Mouse (Mus musculus) heart, embryonic 16.5 days (tissue): ENCODE measurements around the gene Slc24a4. TPM values are rescaled to one million over a fixed set of nuclear protein-coding genes. Genes with fewer than 3 reads are reported as not detected.

Experiments
- ATAC-seq: fragments of 200-750 bp; cut with Nextera tagmentation; replicated peaks from 2 replicates; pipeline ENCODE4 v1.8.0; 2017; ENCODE audit warnings: moderate number of reproducible peaks; ENCODE audit not compliant: insufficient read depth, low FRiP score; ENCODE audit errors: extremely low read depth
- H3K27ac ChIP-seq: fragments of 300-500 bp; sonication (generic); 2 replicates; pipeline ENCODE4 v1.5.1; 2014; ENCODE audit warnings: mild to moderate bottlenecking, low read length, control low read depth, moderate library complexity
- H3K27me3 ChIP-seq: fragments of 300-500 bp; sonication (generic); 2 replicates; pipeline ENCODE4 v1.6.1; 2014; ENCODE audit warnings: low read length, mixed read lengths; ENCODE audit not compliant: control insufficient read depth, insufficient read depth
- H3K36me3 ChIP-seq: fragments of 300-500 bp; sonication (generic); 2 replicates; pipeline ENCODE4 v1.6.1; 2014; ENCODE audit not compliant: control insufficient read depth, insufficient read depth
- H3K4me1 ChIP-seq: fragments of 300-500 bp; sonication (generic); 2 replicates; pipeline ENCODE4 v1.6.1; 2014; ENCODE audit warnings: low read length, mixed read lengths; ENCODE audit not compliant: control insufficient read depth, insufficient read depth
- H3K4me2 ChIP-seq: fragments of 300-500 bp; sonication (generic); 2 replicates; pipeline ENCODE4 v1.6.1; 2014; ENCODE audit warnings: low read depth, mild to moderate bottlenecking, control low read depth, low read length
- H3K4me3 ChIP-seq: fragments of 300-500 bp; sonication (generic); 2 replicates; pipeline ENCODE4 v1.5.1; 2014; ENCODE audit warnings: mild to moderate bottlenecking, control low read depth, low read length
- H3K9ac ChIP-seq: fragments of 300-500 bp; sonication (generic); 2 replicates; pipeline ENCODE4 v1.6.1; 2014; ENCODE audit warnings: low read length, control low read depth
- H3K9me3 ChIP-seq: fragments of 300-500 bp; sonication (generic); replicated peaks from 2 replicates; pipeline ENCODE4 v1.6.1; 2016; ENCODE audit warnings: low read length; ENCODE audit not compliant: control insufficient read depth
- WGBS: fragments of 180-500 bp; shearing (Covaris S2); extraction: QIAGEN DNeasy Blood & Tissue Kit; methylation state at CpG from one replicate; pipeline ENCODE4 v1.1.7; 2014; 5-methylcytosine and 5-hydroxymethylcytosine counted together
- polyA plus RNA-seq: library from polyadenylated mRNA; unstranded; fragments of >200 nt; fragmentation: Nextera tagmentation; extraction: Ambion mirVana; gene quantifications from 2 replicates; pipeline ENCODE4 v1.2.1, GENCODE M21; 2015

Slc24a4 gene
- polyA plus RNA-seq, 1 experiment from 2014 or later = 2.9 TPM

- H3K36me3 ChIP-seq = no peaks in the 10 kb centered on the region
- H3K27ac ChIP-seq = no peak overlapping the region
- no peak overlapping the region for H3K4me3 ChIP-seq
- no peak for ATAC-seq
- no peak overlapping the region for H3K4me2 ChIP-seq
- no peaks in the 10 kb centered on the region for H3K4me1 ChIP-seq
- 90% methylated on average over 2 of the region's 2 CpGs for WGBS
- no peak overlapping the region for H3K9ac ChIP-seq
- no peaks in the 10 kb centered on the region for H3K9me3 ChIP-seq
- peaks cover 2% of the 10 kb centered on the region; the same call in 1 of the 2 replicates for H3K27me3 ChIP-seq
These were observed 20.2 kb downstream of the Slc24a4 start for GRCm38 (mm10) chr12:102148746-102149145.

GRCm38 (mm10) chr12:102151185-102151584, 22.7 kb downstream of the Slc24a4 start:
- H3K27me3 ChIP-seq = peaks cover 2% of the 10 kb centered on the region; the same call in 1 of the 2 replicates
- no peak overlapping the region for H3K4me2 ChIP-seq
- no peak overlapping the region for H3K27ac ChIP-seq
- no peaks in the 10 kb centered on the region for H3K9me3 ChIP-seq
- no peak overlapping the region for H3K4me3 ChIP-seq
- ATAC-seq = no peak
- H3K9ac ChIP-seq = no peak overlapping the region
- 61% methylated on average over 7 of the region's 7 CpGs for WGBS
- H3K36me3 ChIP-seq = no peaks in the 10 kb centered on the region
- H3K4me1 ChIP-seq = no peaks in the 10 kb centered on the region

GRCm38 (mm10) chr12:102153796-102154195, 25.3 kb downstream of the Slc24a4 start:
- no peaks in the 10 kb centered on the region for H3K27me3 ChIP-seq
- no peak for ATAC-seq
- H3K4me3 ChIP-seq = no peak overlapping the region
- H3K4me1 ChIP-seq = no peaks in the 10 kb centered on the region; the same call in 1 of the 2 replicates
- H3K9ac ChIP-seq = no peak overlapping the region
- no peak overlapping the region for H3K27ac ChIP-seq
- H3K9me3 ChIP-seq = no peaks in the 10 kb centered on the region
- no peak overlapping the region for H3K4me2 ChIP-seq
- WGBS = 91% methylated on average over 7 of the region's 7 CpGs
- no peaks in the 10 kb centered on the region for H3K36me3 ChIP-seq

GRCm38 (mm10) chr12:102154815-102155214, 26.3 kb downstream of the Slc24a4 start:
- H3K4me3 ChIP-seq = no peak overlapping the region
- H3K27me3 ChIP-seq = no peaks in the 10 kb centered on the region
- no peak overlapping the region for H3K27ac ChIP-seq
- H3K9ac ChIP-seq = no peak overlapping the region
- no peak for ATAC-seq
- no peak overlapping the region for H3K4me2 ChIP-seq
- H3K4me1 ChIP-seq = no peaks in the 10 kb centered on the region; the same call in 1 of the 2 replicates
- no peaks in the 10 kb centered on the region for H3K9me3 ChIP-seq
- 18% methylated on average over 1 of the region's 1 CpGs for WGBS
- H3K36me3 ChIP-seq = no peaks in the 10 kb centered on the region

- 74% methylated on average over 7 of the region's 7 CpGs for WGBS
- Histone ChIP-seq H3K9ac (no peak overlapping the region), H3K9me3 (no peaks in the 10 kb centered on the region), H3K36me3 (no peaks in the 10 kb centered on the region), H3K4me1 (no peaks in the 10 kb centered on the region), H3K27me3 (no peaks in the 10 kb centered on the region), H3K4me3 (no peak overlapping the region), H3K27ac (no peak overlapping the region), H3K4me2 (no peak overlapping the region)
- ATAC-seq = no peak
These were observed 36.1 kb downstream of the Slc24a4 start for GRCm38 (mm10) chr12:102164632-102165031.

- H3K4me1 ChIP-seq = no peaks in the 10 kb centered on the region
- no peaks in the 10 kb centered on the region for H3K36me3 ChIP-seq
- H3K27me3 ChIP-seq = no peaks in the 10 kb centered on the region
- WGBS = 47% methylated on average over 5 of the region's 5 CpGs
- ATAC-seq = peak; percentile 67
- H3K27ac ChIP-seq = peak overlapping the region; percentile 56
- H3K9ac ChIP-seq = no peak overlapping the region
- H3K9me3 ChIP-seq = no peaks in the 10 kb centered on the region
- no peak overlapping the region for H3K4me2 ChIP-seq
- H3K4me3 ChIP-seq = no peak overlapping the region
These were observed 38.2 kb downstream of the Slc24a4 start for GRCm38 (mm10) chr12:102166691-102167261.

GRCm38 (mm10) chr12:102167302-102167701, 38.8 kb downstream of the Slc24a4 start:
- H3K4me3 ChIP-seq = no peak overlapping the region
- no peak overlapping the region for H3K4me2 ChIP-seq
- ATAC-seq = no peak
- 39% methylated on average over 5 of the region's 5 CpGs for WGBS
- H3K4me1 ChIP-seq = no peaks in the 10 kb centered on the region
- no peaks in the 10 kb centered on the region for H3K36me3 ChIP-seq
- H3K27me3 ChIP-seq = no peaks in the 10 kb centered on the region
- H3K27ac ChIP-seq = peak overlapping the region; percentile 56
- no peaks in the 10 kb centered on the region for H3K9me3 ChIP-seq
- no peak overlapping the region for H3K9ac ChIP-seq

GRCm38 (mm10) chr12:102172746-102173145, 44.2 kb downstream of the Slc24a4 start:
- no peak overlapping the region for H3K9ac ChIP-seq
- no peak overlapping the region for H3K27ac ChIP-seq
- no peak for ATAC-seq
- no peaks in the 10 kb centered on the region for H3K9me3 ChIP-seq
- no peaks in the 10 kb centered on the region for H3K36me3 ChIP-seq
- H3K4me2 ChIP-seq = no peak overlapping the region
- no peaks in the 10 kb centered on the region for H3K4me1 ChIP-seq
- WGBS = 78% methylated on average over 11 of the region's 11 CpGs
- H3K27me3 ChIP-seq = no peaks in the 10 kb centered on the region
- H3K4me3 ChIP-seq = no peak overlapping the region

GRCm38 (mm10) chr12:102173345-102173744, 44.8 kb downstream of the Slc24a4 start:
- no peak; the same call in 1 of the 2 replicates for ATAC-seq
- no peak overlapping the region for H3K4me3 ChIP-seq
- WGBS = 85% methylated on average over 5 of the region's 5 CpGs
- H3K4me2 ChIP-seq = no peak overlapping the region
- H3K9me3 ChIP-seq = no peaks in the 10 kb centered on the region
- no peaks in the 10 kb centered on the region for H3K36me3 ChIP-seq
- no peak overlapping the region for H3K9ac ChIP-seq
- H3K27me3 ChIP-seq = no peaks in the 10 kb centered on the region
- H3K4me1 ChIP-seq = no peaks in the 10 kb centered on the region
- no peak overlapping the region for H3K27ac ChIP-seq
